Mouse (Mus musculus): ENCODE results near the gene Gm20388. TPM values are rescaled to one million over a fixed set of nuclear protein-coding genes. Genes with fewer than 3 reads are reported as not detected.

Gm20388 gene
- polyA plus RNA-seq, 1 experiment: 59.3 TPM

DNA sequence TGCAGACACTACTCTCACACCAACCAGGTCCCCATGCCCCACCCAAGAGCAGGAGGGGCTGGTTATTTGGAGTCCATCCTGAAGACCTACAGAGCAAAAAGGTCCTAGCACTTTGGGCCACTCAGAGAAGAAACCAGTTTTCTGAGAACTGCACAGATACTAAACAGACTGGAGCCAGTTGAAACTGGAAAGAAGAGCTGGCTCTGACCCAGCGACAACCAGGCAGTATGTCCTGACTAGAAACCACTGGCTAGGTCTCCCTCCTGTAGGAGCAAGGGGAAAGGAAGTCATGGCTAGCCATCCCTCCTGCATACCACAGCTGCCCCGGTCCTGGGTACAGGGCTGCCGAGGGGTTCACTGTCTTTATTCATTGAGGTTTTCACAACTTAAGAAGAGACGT, 3855.9 kb downstream of the Gm20388 start:
- TF ChIP-seq CTCF (IDR thresholded peaks at IDR 0.05; ENCODE audit: borderline replicate concordance, extremely low read depth, insufficient read depth, insufficient read length) (no peak), POLR2A (IDR thresholded peaks at IDR 0.05; ENCODE audit: borderline replicate concordance, extremely low read depth, insufficient read depth, insufficient read length, poor library complexity, severe bottlenecking) (no peak)
- no peak for DNase-seq (ENCODE audit: low read depth)

- TF ChIP-seq POLR2A (IDR thresholded peaks at IDR 0.05; ENCODE audit: borderline replicate concordance, extremely low read depth, insufficient read depth, insufficient read length, poor library complexity, severe bottlenecking): no peak
- no peak for TF ChIP-seq CTCF (IDR thresholded peaks at IDR 0.05; ENCODE audit: borderline replicate concordance, extremely low read depth, insufficient read depth, insufficient read length)
- DNase-seq (ENCODE audit: low read depth): no peak
Measured at GRCm38 (mm10) chr8:123767874-123768273, 3857.2 kb downstream of the Gm20388 start.

DNA sequence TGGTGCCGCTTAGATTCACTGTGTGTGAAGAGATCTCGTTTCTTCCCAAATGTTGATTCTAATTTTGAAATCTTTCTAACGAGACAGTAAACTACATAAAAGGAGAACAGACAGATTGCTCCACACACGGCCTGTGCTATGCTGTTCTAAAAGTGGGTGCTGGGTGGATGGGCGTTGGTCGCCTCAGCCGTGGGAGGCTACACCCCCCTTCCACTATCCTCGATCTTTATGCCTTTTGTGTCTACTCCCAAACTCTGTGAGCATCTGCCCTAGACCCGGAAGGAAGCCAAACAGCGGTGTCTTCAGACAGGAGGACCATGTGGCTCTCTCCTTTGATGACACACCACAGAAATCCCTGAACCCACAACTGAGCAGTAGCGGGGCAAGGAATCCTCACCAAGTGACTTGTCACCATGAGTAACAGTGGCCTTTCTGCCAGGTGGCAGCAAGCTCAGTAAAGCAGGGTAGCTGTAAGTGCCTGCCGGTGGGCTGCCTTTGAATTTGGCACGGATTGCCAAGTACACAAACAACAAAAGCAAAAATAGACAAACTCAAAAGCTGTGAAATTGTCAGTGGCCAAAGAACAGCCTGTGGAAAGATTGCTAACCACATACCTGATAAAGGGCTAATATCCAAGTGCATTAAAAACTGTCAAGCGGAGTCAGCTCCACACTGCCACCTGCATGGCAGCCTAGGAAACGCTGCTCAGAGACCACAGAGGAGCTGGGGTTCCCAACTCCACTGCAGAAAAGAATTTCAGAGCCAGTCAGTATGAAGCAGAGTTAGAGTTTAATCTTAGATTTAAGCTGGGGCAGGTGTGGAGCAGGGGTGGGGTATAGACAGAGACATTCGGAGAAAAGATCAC, 3858.1 kb downstream of the Gm20388 start:
- TF ChIP-seq POLR2A (IDR thresholded peaks at IDR 0.05; ENCODE audit: borderline replicate concordance, extremely low read depth, insufficient read depth, insufficient read length, poor library complexity, severe bottlenecking) (no peak), CTCF (IDR thresholded peaks at IDR 0.05; ENCODE audit: borderline replicate concordance, extremely low read depth, insufficient read depth, insufficient read length) (peak; percentile 92)
- DNase-seq (ENCODE audit: low read depth): peak; percentile 76

GRCm38 (mm10) chr8:123773468-123773867, 3862.8 kb downstream of the Gm20388 start:
- DNase-seq (ENCODE audit: low read depth): peak; percentile 30
- TF ChIP-seq POLR2A (IDR thresholded peaks at IDR 0.05; ENCODE audit: borderline replicate concordance, extremely low read depth, insufficient read depth, insufficient read length, poor library complexity, severe bottlenecking) (no peak), CTCF (IDR thresholded peaks at IDR 0.05; ENCODE audit: borderline replicate concordance, extremely low read depth, insufficient read depth, insufficient read length) (no peak)

- no peak for DNase-seq (ENCODE audit: low read depth)
- TF ChIP-seq CTCF (IDR thresholded peaks at IDR 0.05; ENCODE audit: borderline replicate concordance, extremely low read depth, insufficient read depth, insufficient read length) (no peak), POLR2A (IDR thresholded peaks at IDR 0.05; ENCODE audit: borderline replicate concordance, extremely low read depth, insufficient read depth, insufficient read length, poor library complexity, severe bottlenecking) (no peak)
Measured at GRCm38 (mm10) chr8:123774491-123774890, 3863.8 kb downstream of the Gm20388 start.

- TF ChIP-seq CTCF (IDR thresholded peaks at IDR 0.05; ENCODE audit: borderline replicate concordance, extremely low read depth, insufficient read depth, insufficient read length) (no peak), POLR2A (IDR thresholded peaks at IDR 0.05; ENCODE audit: borderline replicate concordance, extremely low read depth, insufficient read depth, insufficient read length, poor library complexity, severe bottlenecking) (no peak)
- peak; percentile 49 for DNase-seq (ENCODE audit: low read depth)
Measured at GRCm38 (mm10) chr8:123777319-123777718, 3866.7 kb downstream of the Gm20388 start.

- DNase-seq (ENCODE audit: low read depth): no peak
- TF ChIP-seq POLR2A (IDR thresholded peaks at IDR 0.05; ENCODE audit: borderline replicate concordance, extremely low read depth, insufficient read depth, insufficient read length, poor library complexity, severe bottlenecking) (no peak), CTCF (IDR thresholded peaks at IDR 0.05; ENCODE audit: borderline replicate concordance, extremely low read depth, insufficient read depth, insufficient read length) (no peak)
Measured at GRCm38 (mm10) chr8:123780471-123780870, 3869.8 kb downstream of the Gm20388 start.

DNA sequence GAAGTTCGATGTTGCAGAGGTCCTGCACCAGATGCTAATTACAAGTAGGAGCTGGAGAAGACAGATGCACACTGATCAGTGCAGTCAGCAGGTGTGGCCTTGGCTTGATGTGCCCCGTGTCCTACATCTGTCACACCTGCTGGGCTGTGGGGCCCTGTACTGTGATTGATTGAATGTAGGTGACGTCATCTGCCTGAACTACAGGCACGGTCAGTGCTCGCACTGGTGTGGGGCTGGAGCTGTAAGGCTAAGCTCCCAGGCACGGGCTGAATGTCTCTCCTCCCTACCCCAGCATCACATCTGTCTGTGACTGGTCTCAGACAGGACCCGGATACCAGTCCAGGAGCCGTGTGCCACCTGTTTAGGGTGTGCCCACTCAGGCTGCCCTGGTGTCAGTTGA, 3870.6 kb downstream of the Gm20388 start:
- no peak for DNase-seq (ENCODE audit: low read depth)
- no peak for TF ChIP-seq POLR2A (IDR thresholded peaks at IDR 0.05; ENCODE audit: borderline replicate concordance, extremely low read depth, insufficient read depth, insufficient read length, poor library complexity, severe bottlenecking)

DNA sequence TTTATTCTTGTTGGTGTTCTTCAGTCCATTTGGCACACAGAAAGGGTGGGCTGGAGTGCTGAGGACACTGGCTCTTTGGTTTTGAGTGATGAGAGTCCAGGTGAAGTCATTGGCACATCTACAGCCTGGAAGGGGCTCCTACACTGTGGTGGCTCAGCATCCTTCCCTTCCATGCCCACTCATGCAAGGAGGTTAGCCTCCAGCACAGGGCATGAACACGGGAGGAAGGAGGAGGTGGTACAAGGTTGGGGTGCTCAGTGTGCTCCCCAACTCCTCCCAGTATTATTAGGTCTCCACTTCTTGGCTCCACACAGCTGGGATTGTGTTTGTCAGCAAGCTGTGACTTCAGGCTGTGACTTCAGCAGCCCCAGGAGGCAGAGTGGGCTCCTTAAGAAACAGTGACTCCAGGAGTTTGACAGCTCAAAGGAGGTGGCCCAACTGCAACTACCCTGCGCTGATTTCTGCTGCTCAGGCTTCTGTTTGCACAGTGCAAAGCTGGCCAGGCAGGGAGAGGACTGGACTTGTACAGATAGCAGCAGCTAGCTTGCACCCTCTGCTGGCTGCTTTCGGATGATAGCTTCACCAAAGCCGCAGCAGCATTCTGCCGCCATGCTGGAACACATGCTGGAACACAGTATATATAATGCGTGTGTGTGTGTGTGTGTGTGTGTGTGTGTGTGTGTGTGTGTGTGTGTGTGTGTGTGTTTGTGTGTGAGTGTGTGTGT, 3873.0 kb downstream of the Gm20388 start:
- peak; percentile 95 for DNase-seq (ENCODE audit: low read depth)
- TF ChIP-seq POLR2A (IDR thresholded peaks at IDR 0.05; ENCODE audit: borderline replicate concordance, extremely low read depth, insufficient read depth, insufficient read length, poor library complexity, severe bottlenecking) (no peak), CTCF (IDR thresholded peaks at IDR 0.05; ENCODE audit: borderline replicate concordance, extremely low read depth, insufficient read depth, insufficient read length) (peak; percentile 90)

- TF ChIP-seq CTCF (IDR thresholded peaks at IDR 0.05; ENCODE audit: borderline replicate concordance, extremely low read depth, insufficient read depth, insufficient read length): no peak
- DNase-seq (ENCODE audit: low read depth): no peak
Measured at GRCm38 (mm10) chr8:123786166-123786565, 3875.5 kb downstream of the Gm20388 start.

DNA sequence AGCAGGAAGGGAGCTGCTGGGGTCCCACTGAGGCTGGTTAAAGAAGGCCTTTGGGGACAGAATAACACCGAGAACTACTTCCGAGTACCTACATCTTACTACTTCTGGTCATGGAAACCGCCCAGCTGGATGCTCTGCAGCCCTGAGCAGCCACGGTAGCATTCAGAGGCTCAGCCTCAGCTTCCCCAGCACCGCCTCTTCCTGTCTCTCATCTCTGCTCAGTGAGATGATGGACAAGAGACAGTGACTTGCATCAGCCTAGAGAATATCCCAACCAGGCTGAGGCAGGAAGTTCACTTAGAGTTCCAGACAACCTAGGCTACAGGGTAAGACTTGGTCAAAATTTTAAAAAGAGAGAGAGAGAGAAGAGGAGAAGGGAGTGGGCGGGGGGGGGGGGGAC, 3876.0 kb downstream of the Gm20388 start:
- TF ChIP-seq CTCF (IDR thresholded peaks at IDR 0.05; ENCODE audit: borderline replicate concordance, extremely low read depth, insufficient read depth, insufficient read length): no peak
- TF ChIP-seq POLR2A (IDR thresholded peaks at IDR 0.05; ENCODE audit: borderline replicate concordance, extremely low read depth, insufficient read depth, insufficient read length, poor library complexity, severe bottlenecking): no peak
- DNase-seq (ENCODE audit: low read depth): no peak

All from brain, embryonic 14.5 days (tissue).